Mouse (Mus musculus) heart, embryonic 10.5 days (tissue): ENCODE measurements around the gene Inpp5b. TPM values are rescaled to one million over a fixed set of nuclear protein-coding genes. Genes with fewer than 3 reads are reported as not detected.

Experiments
- DNase-seq: peaks from one replicate; pipeline ENCODE4 v3.0.0-alpha.2; 2017; ENCODE audit warnings: low spot score
- H3K27ac ChIP-seq: fragments of 300-500 bp; sonication (generic); 2 replicates; pipeline ENCODE4 v1.5.1; 2016; ENCODE audit warnings: mild to moderate bottlenecking
- H3K27me3 ChIP-seq: fragments of 300-500 bp; sonication (generic); 2 replicates; pipeline ENCODE4 v1.6.1; 2016; ENCODE audit warnings: mild to moderate bottlenecking; ENCODE audit not compliant: poor library complexity, insufficient read depth, severe bottlenecking
- H3K36me3 ChIP-seq: fragments of 300-500 bp; sonication (generic); 2 replicates; pipeline ENCODE4 v1.6.1; 2016; ENCODE audit warnings: mild to moderate bottlenecking, moderate library complexity
- H3K4me1 ChIP-seq: fragments of 300-500 bp; sonication (generic); 2 replicates; pipeline ENCODE4 v1.6.1; 2016; ENCODE audit warnings: mild to moderate bottlenecking
- H3K4me3 ChIP-seq: fragments of 300-500 bp; sonication (generic); 2 replicates; pipeline ENCODE4 v1.5.1; 2016; ENCODE audit warnings: mild to moderate bottlenecking, moderate library complexity
- H3K9me3 ChIP-seq: fragments of 300-500 bp; sonication (generic); 2 replicates; pipeline ENCODE4 v1.6.1; 2016; ENCODE audit warnings: mild to moderate bottlenecking, moderate library complexity
- WGBS: fragments of 180-500 bp; shearing (Covaris S2); methylation state at CpG from one replicate; pipeline ENCODE4 v1.1.7; 2016; 5-methylcytosine and 5-hydroxymethylcytosine counted together
- polyA plus RNA-seq: library from polyadenylated mRNA; unstranded; fragments of >200 nt; fragmentation: Nextera tagmentation; extraction: Ambion mirVana; gene quantifications from 2 replicates; pipeline ENCODE4 v1.2.1, GENCODE M21; 2016

Gene Inpp5b
- polyA plus RNA-seq, 1 experiment from 2014 or later: 25.5 TPM

GRCm38 (mm10) chr4:124811347-124811975, 69.8 kb downstream of the Inpp5b start:
- WGBS: 54% methylated on average over 9 of the region's 9 CpGs
- Histone ChIP-seq H3K27me3 (no peaks in the 10 kb centered on the region), H3K9me3 (no peaks in the 10 kb centered on the region), H3K4me3 (no peak overlapping the region), H3K36me3 (peaks cover 24% of the 10 kb centered on the region), H3K27ac (no peak overlapping the region), H3K4me1 (peaks cover 14% of the 10 kb centered on the region; the same call in 1 of the 2 replicates)
- no peak for DNase-seq

- no peaks in the 10 kb centered on the region for H3K27me3 ChIP-seq
- peaks cover 21% of the 10 kb centered on the region for H3K36me3 ChIP-seq
- no peaks in the 10 kb centered on the region for H3K9me3 ChIP-seq
- H3K4me3 ChIP-seq: no peak overlapping the region
- 92% methylated on average over 11 of the region's 11 CpGs for WGBS
- peaks cover 23% of the 10 kb centered on the region for H3K4me1 ChIP-seq
- no peak for DNase-seq
- no peak overlapping the region for H3K27ac ChIP-seq
These were observed 74.3 kb downstream of the Inpp5b start for GRCm38 (mm10) chr4:124815901-124816300.

- Histone ChIP-seq H3K9me3 (no peaks in the 10 kb centered on the region), H3K27ac (no peak overlapping the region), H3K4me3 (no peak overlapping the region), H3K4me1 (peaks cover 16% of the 10 kb centered on the region), H3K27me3 (no peaks in the 10 kb centered on the region), H3K36me3 (peaks cover 29% of the 10 kb centered on the region)
- DNase-seq: peak; percentile 91
- 10% methylated on average over 6 of the region's 6 CpGs for WGBS
These were observed 76.2 kb downstream of the Inpp5b start for GRCm38 (mm10) chr4:124817803-124818202.

- WGBS: 90% methylated on average over 4 of the region's 4 CpGs
- Histone ChIP-seq H3K4me3 (no peak overlapping the region), H3K27me3 (no peaks in the 10 kb centered on the region), H3K4me1 (peaks cover 16% of the 10 kb centered on the region), H3K9me3 (no peaks in the 10 kb centered on the region), H3K27ac (no peak overlapping the region), H3K36me3 (peaks cover 39% of the 10 kb centered on the region)
- no peak for DNase-seq
These were observed 77.2 kb downstream of the Inpp5b start for GRCm38 (mm10) chr4:124818832-124819231.

- no peaks in the 10 kb centered on the region for H3K4me1 ChIP-seq
- 93% methylated on average over 6 of the region's 6 CpGs for WGBS
- H3K36me3 ChIP-seq: peaks cover 79% of the 10 kb centered on the region
- no peak overlapping the region for H3K27ac ChIP-seq
- H3K4me3 ChIP-seq: no peak overlapping the region
- H3K9me3 ChIP-seq: no peaks in the 10 kb centered on the region
- H3K27me3 ChIP-seq: no peaks in the 10 kb centered on the region
- DNase-seq: no peak
These were observed 83.3 kb downstream of the Inpp5b start for GRCm38 (mm10) chr4:124824967-124825366.

GRCm38 (mm10) chr4:124825371-124825965, 83.8 kb downstream of the Inpp5b start:
- no peaks in the 10 kb centered on the region for H3K27me3 ChIP-seq
- H3K36me3 ChIP-seq: peaks cover 79% of the 10 kb centered on the region
- H3K4me1 ChIP-seq: no peaks in the 10 kb centered on the region
- WGBS: 96% methylated on average over 21 of the region's 21 CpGs
- H3K27ac ChIP-seq: no peak overlapping the region
- DNase-seq: no peak
- H3K9me3 ChIP-seq: no peaks in the 10 kb centered on the region
- no peak overlapping the region for H3K4me3 ChIP-seq

GRCm38 (mm10) chr4:124829671-124830070, 88.0 kb downstream of the Inpp5b start:
- no peak overlapping the region for H3K4me3 ChIP-seq
- H3K27me3 ChIP-seq: no peaks in the 10 kb centered on the region
- WGBS: 62% methylated on average over 5 of the region's 5 CpGs
- no peaks in the 10 kb centered on the region for H3K4me1 ChIP-seq
- H3K27ac ChIP-seq: no peak overlapping the region
- no peaks in the 10 kb centered on the region for H3K9me3 ChIP-seq
- DNase-seq: no peak
- H3K36me3 ChIP-seq: peaks cover 67% of the 10 kb centered on the region

- Histone ChIP-seq H3K4me1 (no peaks in the 10 kb centered on the region), H3K36me3 (peaks cover 54% of the 10 kb centered on the region), H3K27me3 (no peaks in the 10 kb centered on the region), H3K27ac (no peak overlapping the region), H3K9me3 (no peaks in the 10 kb centered on the region), H3K4me3 (no peak overlapping the region)
- 93% methylated on average over 10 of the region's 10 CpGs for WGBS
- no peak for DNase-seq
These were observed 91.1 kb downstream of the Inpp5b start for GRCm38 (mm10) chr4:124832796-124833195.

GRCm38 (mm10) chr4:124838035-124838700, 96.5 kb downstream of the Inpp5b start:
- Histone ChIP-seq H3K27me3 (no peaks in the 10 kb centered on the region), H3K27ac (no peak overlapping the region), H3K36me3 (peaks cover 59% of the 10 kb centered on the region), H3K4me1 (0 out of 2 replicates have a peak, but pooled peaks cover under 1% of the 10 kb centered on the region), H3K9me3 (no peaks in the 10 kb centered on the region), H3K4me3 (no peak overlapping the region)
- no peak for DNase-seq
- 81% methylated on average over 14 of the region's 14 CpGs for WGBS

GRCm38 (mm10) chr4:124840998-124841397, 99.3 kb downstream of the Inpp5b start:
- H3K4me3 ChIP-seq: no peak overlapping the region
- H3K27ac ChIP-seq: no peak overlapping the region
- no peak for DNase-seq
- H3K36me3 ChIP-seq: peaks cover 76% of the 10 kb centered on the region
- H3K27me3 ChIP-seq: no peaks in the 10 kb centered on the region
- 97% methylated on average over 1 of the region's 1 CpGs for WGBS
- no peaks in the 10 kb centered on the region for H3K9me3 ChIP-seq
- H3K4me1 ChIP-seq: peaks cover 16% of the 10 kb centered on the region

- peaks cover 17% of the 10 kb centered on the region for H3K4me1 ChIP-seq
- H3K9me3 ChIP-seq: no peaks in the 10 kb centered on the region
- 55% methylated on average over 11 of the region's 11 CpGs for WGBS
- DNase-seq: no peak
- H3K36me3 ChIP-seq: peaks cover 65% of the 10 kb centered on the region
- no peak overlapping the region for H3K4me3 ChIP-seq
- H3K27ac ChIP-seq: no peak overlapping the region
- H3K27me3 ChIP-seq: no peaks in the 10 kb centered on the region
These were observed 101.8 kb downstream of the Inpp5b start for GRCm38 (mm10) chr4:124843493-124843892.

GRCm38 (mm10) chr4:124847573-124847972, 105.9 kb downstream of the Inpp5b start:
- Histone ChIP-seq H3K4me3 (no peak overlapping the region), H3K27ac (no peak overlapping the region), H3K27me3 (no peaks in the 10 kb centered on the region), H3K4me1 (peaks cover 37% of the 10 kb centered on the region), H3K36me3 (peaks cover 37% of the 10 kb centered on the region), H3K9me3 (no peaks in the 10 kb centered on the region)
- WGBS: 11% methylated on average over 8 of the region's 8 CpGs
- DNase-seq: peak; percentile 92

GRCm38 (mm10) chr4:124849631-124850260, 108.1 kb downstream of the Inpp5b start:
- Histone ChIP-seq H3K36me3 (peaks cover 40% of the 10 kb centered on the region), H3K4me1 (peaks cover 30% of the 10 kb centered on the region), H3K27ac (peak overlapping the region; percentile 98), H3K9me3 (no peaks in the 10 kb centered on the region), H3K27me3 (no peaks in the 10 kb centered on the region), H3K4me3 (peak overlapping the region; percentile 84)
- 5% methylated on average over 24 of the region's 24 CpGs for WGBS
- peak; percentile 85 for DNase-seq
